Comparison of ENCODE assay signal across 28 mouse cellular contexts in the genomic region with DNA sequence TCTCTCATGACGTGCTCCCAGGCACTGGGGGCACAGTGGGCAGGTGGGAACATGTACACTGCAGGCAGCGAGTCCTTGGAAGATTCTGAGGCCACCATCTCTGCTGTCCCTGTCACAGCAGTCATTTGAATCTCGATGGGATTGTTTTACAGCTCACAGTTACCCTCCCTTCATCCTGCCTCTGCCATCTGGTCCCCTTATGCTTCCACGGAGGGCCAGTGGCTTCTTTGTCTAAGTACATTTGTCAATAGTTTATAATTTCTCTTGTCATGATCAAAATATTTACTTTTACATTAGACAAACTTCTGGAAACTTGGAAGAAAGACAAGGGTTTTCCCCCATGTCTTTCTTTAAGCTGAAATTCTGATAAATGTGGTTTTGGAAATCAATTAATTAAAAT. TPM values are rescaled to one million over a fixed set of nuclear protein-coding genes. Genes with fewer than 3 reads are reported as not detected.
"Had no signal": no experiment of that assay in that cellular context is flagged by ENCODE, and none has a peak within 500 bp of the region (broad histone marks: within the 10 kb centered on the region; RNA-seq: fewer than 3 reads in every experiment).

No protein-coding gene starts in this region.

- H3K9me3 ChIP-seq: limb, embryonic 10.5 days; liver, embryonic 12.5 days; liver, embryonic 15.5 days; midbrain, embryonic 13.5 days; neural tube, embryonic 12.5 days; neural tube, embryonic 15.5 days; stomach, embryonic 15.5 days had no signal

- H3K4me2 ChIP-seq: limb, embryonic 13.5 days; liver, embryonic 12.5 days; liver, embryonic 15.5 days; midbrain, embryonic 13.5 days; neural tube, embryonic 12.5 days; neural tube, embryonic 15.5 days; stomach, embryonic 15.5 days had no signal

- H3K36me3 ChIP-seq: limb, embryonic 10.5 days; limb, embryonic 13.5 days; liver, embryonic 12.5 days; liver, embryonic 15.5 days; midbrain, embryonic 13.5 days; neural tube, embryonic 12.5 days; neural tube, embryonic 15.5 days; stomach, embryonic 15.5 days had no signal

- H3K27me3 ChIP-seq: liver, embryonic 15.5 days; midbrain, embryonic 13.5 days; neural tube, embryonic 12.5 days; neural tube, embryonic 15.5 days; stomach, embryonic 15.5 days had no signal

- DNase-seq: kidney, adult 18-20 months; kidney, adult 9 months; kidney, postnatal 14 days; kidney, postnatal 4 days; layer of hippocampus, adult 9-11 months; liver; lung, adult 18-20 months; lung, postnatal 10 days; lung, postnatal 36 days; right cerebral cortex, adult 18-20 months; right cerebral cortex, postnatal 14 days; spleen, adult 18-20 months; thymus, postnatal 25 days had no signal

- H3K4me1 ChIP-seq: limb, embryonic 10.5 days; limb, embryonic 13.5 days; liver, embryonic 12.5 days; liver, embryonic 15.5 days; neural tube, embryonic 12.5 days; neural tube, embryonic 15.5 days; stomach, embryonic 15.5 days had no signal

- H3K9ac ChIP-seq: limb, embryonic 13.5 days; liver, embryonic 12.5 days; liver, embryonic 15.5 days; midbrain, embryonic 13.5 days; neural tube, embryonic 12.5 days; neural tube, embryonic 15.5 days; stomach, embryonic 15.5 days had no signal

- H3K27ac ChIP-seq: layer of hippocampus, adult 2 months; limb, embryonic 10.5 days; limb, embryonic 13.5 days; liver, embryonic 12.5 days; liver, embryonic 15.5 days; midbrain, embryonic 13.5 days; neural tube, embryonic 12.5 days; neural tube, embryonic 15.5 days; stomach, embryonic 15.5 days had no signal

- ATAC-seq: liver, embryonic 12.5 days; midbrain, embryonic 13.5 days had no signal

- H3K4me3 ChIP-seq: layer of hippocampus, adult 2 months; limb, embryonic 10.5 days; limb, embryonic 13.5 days; liver, embryonic 12.5 days; liver, embryonic 15.5 days; midbrain, embryonic 13.5 days; neural tube, embryonic 12.5 days; neural tube, embryonic 15.5 days; stomach, embryonic 15.5 days had no signal

RNA-seq across cellular contexts. Expression of gene Fam124a, which starts 8.8 kb away (rescaled TPM):
- total RNA-seq: megakaryocyte progenitor cell, adult 5-6 weeks; megakaryocyte-erythroid progenitor cell, adult 5-6 weeks had no signal

RNA-seq across cellular contexts. Expression of gene Gm4131, which starts 20.0 kb away (rescaled TPM):
- total RNA-seq: layer of hippocampus, adult 2 months; left cerebral cortex, adult 18-20 months; left cerebral cortex, postnatal 25 days; megakaryocyte progenitor cell, adult 5-6 weeks; megakaryocyte-erythroid progenitor cell, adult 5-6 weeks had no signal
- polyA plus RNA-seq: intestine, embryonic 14.5 days; limb, embryonic 10.5 days; liver, embryonic 12.5 days; liver, embryonic 15.5 days; midbrain, embryonic 13.5 days; neural tube, embryonic 12.5 days; stomach, embryonic 15.5 days; thymus, postnatal 0 days had no signal
